In genomic region chr7:119895639-119896512, GRCm38 (mm10) we compare ENCODE assay signal across 8 mouse cellular contexts. TPM values are rescaled to one million over a fixed set of nuclear protein-coding genes. Genes with fewer than 3 reads are reported as not detected.
DNase-seq lines count a peak whose midpoint lies in the region; ATAC-seq and TF ChIP-seq lines count a peak whose summit lies in the region.

TSS of gene Lyrm1 (plus strand) at chr7:119895861.
TSS of gene Dcun1d3 (minus strand) at chr7:119896298.

- no peak for TF ChIP-seq CTCF in hindbrain, postnatal 0 days (IDR thresholded peaks at IDR 0.05; ENCODE audit: low read depth)
- TF ChIP-seq CTCF in left cerebral cortex, adult 2 months (IDR thresholded peaks at IDR 0.05) = no peak

- H3K9me3 ChIP-seq in hindbrain, postnatal 0 days (ENCODE audit: low read length) = no peaks in the 10 kb centered on the region

- peak; percentile 95 for DNase-seq in T-cell, adult 2 months (ENCODE audit: low spot score)
- DNase-seq in cerebellum, postnatal 36 days = peak; percentile 95 to 97
- peak; percentile 98 for DNase-seq in gastrocnemius, adult 18-20 months (ENCODE audit: low spot score)
- peak; percentile 99 for DNase-seq in hindbrain, postnatal 0 days (ENCODE audit: low spot score)
- peak; percentile 96 to 98 for DNase-seq in left cerebral cortex, adult 2 months (ENCODE audit: extremely low spot score in 1 of 2, low spot score in 2 of 2)
- DNase-seq in right cerebral cortex, adult 2 months (ENCODE audit: low spot score in 2 of 2) = peak; percentile 96 to 97
- peak; percentile 99 for DNase-seq in urinary bladder, postnatal 14 days (ENCODE audit: low spot score)

- H3K4me2 ChIP-seq in hindbrain, postnatal 0 days (ENCODE audit: low read depth, low read length) = peak within 1 kb of the TSS; percentile 87

- no peaks in the 10 kb centered on the region for H3K27me3 ChIP-seq in hindbrain, postnatal 0 days (ENCODE audit: insufficient read depth, low read length)

- peak; percentile 99 for ATAC-seq in hindbrain, postnatal 0 days
- peak; percentile 85 for ATAC-seq in megakaryocyte, adult 5-6 weeks (ENCODE audit: poor library complexity, severe bottlenecking)

- peak within 1 kb of the TSS; percentile 99 for H3K27ac ChIP-seq in hindbrain, postnatal 0 days
- H3K27ac ChIP-seq in left cerebral cortex, adult 2 months = peak within 1 kb of the TSS; percentile 100

- WGBS in hindbrain, postnatal 0 days = under 1% methylated on average over 63 of the region's 63 CpGs

- peak within 1 kb of the TSS; percentile 86 for H3K9ac ChIP-seq in hindbrain, postnatal 0 days (replicated peaks; ENCODE audit: low read length)

- no peaks in the 10 kb centered on the region for H3K36me3 ChIP-seq in hindbrain, postnatal 0 days (ENCODE audit: insufficient read depth, low read length)

- H3K4me3 ChIP-seq in hindbrain, postnatal 0 days (ENCODE audit: low read length) = peak within 1 kb of the TSS; percentile 73
- peak within 1 kb of the TSS; percentile 62 for H3K4me3 ChIP-seq in left cerebral cortex, adult 2 months

- intact Hi-C loops in left cerebral cortex, adult 2 months (cut with DNase I) = loop anchor here (2.0 to 5.0 kb wide), 3 partner anchors 103 to 206 kb away; partner anchors contain the start of genes Thumpd1 and Tmem159

- H3K4me1 ChIP-seq in hindbrain, postnatal 0 days (ENCODE audit: insufficient read depth, low read length) = peaks cover 13% of the 10 kb centered on the region

RNA-seq across cellular contexts. Expression of gene Lyrm1, which starts in this region (rescaled TPM):
- 10 to 100 TPM; 11.3 to 12.5 TPM for total RNA-seq in gastrocnemius, adult 18-20 months (2021)
- 7.8 and 9.0 TPM in 2 replicates for total RNA-seq in hindbrain, postnatal 0 days (2014; rRNA removed)
- 21.9 and 24.8 TPM in 2 replicates for polyA plus RNA-seq in hindbrain, postnatal 0 days (2015; fragmentation: Nextera tagmentation; extraction: Ambion mirVana)
- total RNA-seq in left cerebral cortex, adult 2 months (2021) = 10 to 100 TPM; 13.2 to 14.4 TPM
- 7.9 and 11.0 TPM in 2 replicates for total RNA-seq in megakaryocyte, adult 5-6 weeks (2015)
- total RNA-seq in megakaryocyte, adult 5-6 weeks (2017) = 10.9 and 11.0 TPM in 2 replicates

RNA-seq across cellular contexts. Expression of gene Dcun1d3, which starts in this region (rescaled TPM):
- 10 to 100 TPM; 20.3 to 21.1 TPM for total RNA-seq in gastrocnemius, adult 18-20 months (2021)
- 11.5 and 14.7 TPM in 2 replicates for total RNA-seq in hindbrain, postnatal 0 days (2014; rRNA removed)
- 8.5 and 9.2 TPM in 2 replicates for polyA plus RNA-seq in hindbrain, postnatal 0 days (2015; fragmentation: Nextera tagmentation; extraction: Ambion mirVana)
- total RNA-seq in left cerebral cortex, adult 2 months (2021) = 10 to 100 TPM; 33.4 to 35.4 TPM
- total RNA-seq in megakaryocyte, adult 5-6 weeks (2015) = 5.1 and 9.5 TPM in 2 replicates
- total RNA-seq in megakaryocyte, adult 5-6 weeks (2017) = 8.7 and 10.9 TPM in 2 replicates

Comparison
In these comparisons a context has a peak if more than half of its experiments do, and no peak if none do; other contexts are left out.
1. Peak in every context shown above with its lines: DNase-seq, ATAC-seq, H3K4me3 ChIP-seq and H3K27ac ChIP-seq.